Mouse (Mus musculus) thymus, postnatal 0 days (tissue): Measurements from ENCODE around the gene Rbl1. TPM values are rescaled to one million over a fixed set of nuclear protein-coding genes. Genes with fewer than 3 reads are reported as not detected.
"Not testable (repeated sequence)": the region's sequence is repeated elsewhere in the genome, so short reads cannot be mapped to it uniquely, and the experiment has no call there.

Source experiments
- DNase-seq: peaks from one replicate; pipeline ENCODE4 v3.0.0-alpha.2; 2015; ENCODE audit warnings: low spot score
- polyA plus RNA-seq: library from polyadenylated mRNA; unstranded; fragments of >200 nt; fragmentation: Nextera tagmentation; extraction: Ambion mirVana; gene quantifications from 2 replicates; pipeline ENCODE4 v1.2.1, GENCODE M21; 2015

The Rbl1 gene
- polyA plus RNA-seq: 36.5 and 40.7 TPM in 2 replicates

DNA sequence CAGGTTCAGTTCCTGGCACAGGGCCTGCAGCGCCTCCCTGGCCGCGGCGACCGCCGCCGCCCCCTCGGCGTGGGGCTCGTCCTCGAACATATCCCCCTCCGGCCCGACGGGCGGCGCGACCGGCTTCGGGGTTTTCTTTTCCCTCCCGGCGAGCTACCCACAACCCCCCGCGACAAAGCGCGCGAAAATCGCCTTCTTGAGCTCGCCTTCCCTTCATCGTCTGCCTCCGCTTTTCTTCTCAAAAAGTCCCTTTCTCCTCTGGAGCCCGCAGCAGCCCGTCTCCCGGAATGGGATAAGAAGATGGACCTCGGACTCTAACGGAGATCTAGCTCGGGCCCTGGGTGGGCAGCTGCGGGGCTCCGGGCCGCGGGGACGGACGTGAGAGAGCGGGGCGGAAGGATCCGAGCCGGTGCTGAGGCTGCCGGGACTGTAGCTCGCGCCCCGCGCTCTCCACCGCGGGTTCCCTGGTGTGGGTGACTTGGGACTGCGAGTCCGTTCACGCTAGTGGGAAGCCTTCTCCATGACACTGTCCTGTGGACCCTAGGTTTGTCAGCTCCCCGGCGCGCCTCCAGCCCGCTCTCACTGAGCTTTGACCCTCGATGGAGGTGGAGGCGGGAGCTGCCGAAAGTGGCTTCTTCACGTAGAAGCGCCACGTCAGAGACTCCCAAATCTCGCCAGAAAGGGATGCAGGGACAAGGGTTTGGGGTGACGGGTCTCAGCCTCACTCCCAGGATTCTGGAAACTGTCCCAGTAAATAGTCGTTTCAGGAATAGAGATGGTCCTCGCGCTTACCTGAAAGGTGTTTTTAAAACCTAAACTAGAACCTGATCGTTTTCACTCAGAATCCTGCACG is at the start of gene Rbl1:
TSS of gene Rbl1 (minus strand) at position 169 of the 853 bp plus-strand sequence.
- DNase-seq: peak; percentile 93

DNA sequence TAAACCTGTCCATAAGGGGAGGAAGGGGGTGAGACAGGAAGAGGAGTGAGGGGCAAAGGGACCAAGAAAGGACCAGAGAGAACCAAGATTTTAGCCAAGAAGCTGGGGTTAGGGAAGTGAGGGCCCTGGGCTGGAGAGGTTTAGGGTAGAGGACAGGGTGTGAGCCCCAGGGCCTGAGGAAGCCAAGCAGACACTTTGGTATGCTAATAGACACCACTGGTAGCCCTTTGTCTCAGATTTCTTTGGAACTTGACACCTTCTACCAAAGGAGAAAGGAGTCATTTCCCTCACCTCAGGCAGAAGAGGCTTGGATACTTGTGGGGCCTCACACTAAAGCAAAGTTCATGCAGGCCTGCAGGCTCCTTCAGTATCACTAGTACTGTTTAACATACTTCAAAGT is 43.8 kb upstream of the Rbl1 start:
- no peak for DNase-seq

DNA sequence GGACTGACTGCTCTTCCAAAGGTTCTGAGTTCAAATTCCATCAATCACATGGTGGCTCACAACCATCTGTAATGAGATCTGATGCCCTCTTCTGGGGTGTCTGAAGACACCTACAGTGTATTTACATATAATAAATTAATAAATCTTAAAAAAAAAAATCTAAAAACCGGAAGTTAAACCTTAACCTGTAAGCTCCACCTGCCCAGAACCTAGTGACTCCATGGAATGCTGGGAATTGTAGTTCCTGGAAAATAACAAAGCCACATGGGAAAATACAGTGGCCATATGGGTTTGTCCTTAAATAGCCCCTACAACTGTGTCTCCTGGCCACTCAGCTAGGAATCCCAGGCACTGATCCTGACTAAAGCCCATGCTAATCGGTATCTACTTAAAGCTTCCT is 41.3 kb upstream of the Rbl1 start:
- no peak for DNase-seq

DNA sequence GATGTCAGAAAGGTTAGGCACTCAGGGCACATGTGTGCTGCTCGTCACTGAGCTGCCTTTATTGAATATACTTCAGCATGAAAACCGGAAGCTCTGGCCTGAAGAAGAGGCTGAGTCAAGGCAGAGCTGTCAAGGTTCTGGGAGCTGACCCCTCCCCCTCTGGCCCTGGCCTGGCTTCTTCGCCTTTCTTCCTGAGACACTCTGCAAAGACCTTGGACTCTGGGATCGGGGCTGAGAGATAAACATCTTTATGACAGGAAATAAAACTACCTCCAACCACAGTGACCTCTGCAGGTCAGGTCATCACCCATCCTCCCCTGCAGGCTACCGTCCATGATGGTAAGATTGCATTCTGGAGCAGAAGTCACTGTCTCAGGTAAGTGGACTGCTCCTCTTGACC is 40.7 kb upstream of the Rbl1 start:
- DNase-seq: no peak

DNA sequence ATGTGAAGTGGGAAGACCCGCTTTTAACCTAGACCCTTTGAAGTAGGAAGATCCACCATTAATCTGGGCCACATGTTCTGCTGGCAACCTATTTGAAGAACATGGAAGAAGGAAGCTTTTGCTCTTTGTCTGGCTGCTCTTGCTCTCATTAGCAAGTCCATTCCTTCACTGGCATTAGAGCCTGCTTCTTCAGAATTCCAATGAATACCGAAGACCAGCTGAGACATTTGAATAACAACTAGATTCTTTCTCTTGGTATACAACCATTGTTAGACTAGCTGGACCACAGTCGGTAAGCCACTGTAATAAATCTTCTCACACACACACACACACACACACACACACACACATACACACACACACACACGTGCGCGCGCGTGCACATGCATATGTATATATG is 31.6 kb upstream of the Rbl1 start:
- no peak for DNase-seq

DNA sequence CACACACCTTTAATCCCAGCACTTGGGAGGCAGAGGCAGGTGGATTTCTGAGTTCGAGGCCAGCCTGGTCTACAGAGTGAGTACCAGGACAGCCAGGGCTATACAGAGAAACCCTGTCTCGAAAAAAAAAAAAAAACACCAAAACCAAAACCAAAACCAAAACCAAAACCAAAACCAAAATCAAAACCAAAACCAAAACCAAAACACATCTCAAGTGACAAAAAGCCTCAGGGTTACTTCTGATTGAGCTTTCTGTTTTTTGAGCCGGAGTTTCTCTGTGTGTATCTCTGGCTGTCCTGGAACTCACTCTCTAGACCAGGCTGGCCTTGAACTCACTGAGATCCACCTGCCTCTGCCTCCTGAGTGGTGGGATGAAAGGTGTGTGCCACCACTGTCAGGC is 17.6 kb upstream of the Rbl1 start:
- DNase-seq: not testable (repeated sequence)

DNA sequence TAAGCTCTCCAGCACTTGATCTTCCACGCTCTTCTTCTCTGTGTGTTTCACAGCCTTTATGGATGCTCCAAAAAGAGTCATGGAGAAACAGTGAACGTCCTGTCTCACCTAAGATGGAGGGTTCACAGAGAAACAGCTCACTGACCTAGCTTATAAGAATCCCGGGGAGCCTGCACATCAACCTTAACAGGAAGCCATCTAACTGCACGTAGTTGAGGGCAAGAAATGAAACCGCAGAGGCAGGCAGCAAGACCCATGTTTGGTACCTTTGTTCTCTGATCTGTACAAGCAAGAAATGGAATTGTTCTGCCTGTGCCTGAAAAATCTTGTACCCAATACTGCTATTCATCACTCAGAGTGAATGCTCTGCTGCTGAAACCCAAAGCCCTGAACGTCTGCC is 15.8 kb upstream of the Rbl1 start:
- DNase-seq: no peak

DNA sequence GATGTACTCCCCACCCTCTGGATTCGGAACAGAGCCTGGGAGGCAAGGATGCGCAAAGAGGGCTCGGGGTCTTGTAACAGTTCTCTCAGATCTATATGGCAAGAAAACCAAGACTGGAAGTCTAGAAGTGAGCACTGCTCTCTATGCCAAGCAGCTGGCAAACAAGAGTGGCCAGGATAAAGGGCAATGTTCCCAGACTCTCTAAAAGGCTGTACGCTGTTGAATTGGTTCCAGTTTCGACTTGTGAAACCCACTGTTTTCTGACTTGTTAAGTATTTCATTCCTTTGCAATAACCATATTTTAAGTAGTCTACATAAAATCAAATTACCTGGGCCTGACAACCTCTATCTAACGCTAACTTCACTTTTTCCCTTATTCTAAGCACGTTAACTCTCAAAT is 7.4 kb upstream of the Rbl1 start:
- no peak for DNase-seq

DNA sequence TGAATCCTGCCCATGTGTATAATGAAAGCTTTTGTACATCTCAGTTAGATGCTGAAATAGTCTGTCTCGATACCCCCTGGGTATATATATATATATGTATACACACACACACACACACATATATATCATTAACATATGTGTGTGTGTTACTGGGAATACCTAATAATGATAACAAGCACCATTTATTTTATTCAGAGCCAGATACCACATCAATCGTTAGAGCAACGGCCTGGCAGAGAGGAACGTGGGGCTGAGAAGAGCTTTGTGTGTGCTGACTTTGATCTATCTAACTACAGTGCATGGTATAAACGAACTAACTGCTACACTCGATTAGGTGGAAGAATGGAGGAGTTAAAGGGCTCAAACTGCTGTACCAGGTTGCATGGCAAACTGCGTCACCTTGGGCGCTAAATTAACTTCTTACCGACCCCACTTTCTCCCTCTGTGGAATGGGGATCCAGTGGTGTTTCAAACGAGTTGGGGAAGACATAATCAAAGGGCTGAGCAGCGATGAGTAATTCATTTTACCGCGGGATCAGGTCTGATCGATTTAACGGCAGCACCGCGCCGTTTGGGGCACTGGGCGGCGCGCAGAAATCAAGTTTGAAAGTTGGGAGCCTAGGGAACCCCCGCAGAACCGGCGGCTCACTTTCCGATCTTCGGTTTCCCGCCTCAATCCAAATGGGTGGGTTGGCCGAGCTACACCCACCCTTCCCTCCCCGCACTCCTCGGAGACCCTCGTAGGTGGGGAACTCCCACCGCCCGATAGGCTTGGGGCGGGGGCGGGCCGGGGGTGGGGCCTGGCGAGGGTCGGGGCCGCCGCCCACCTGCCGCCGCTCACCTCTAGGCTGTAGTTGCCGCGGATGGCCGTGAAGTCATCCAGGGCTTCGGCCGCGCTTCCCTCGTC is 622 bp downstream of the Rbl1 start:
- DNase-seq: peak; percentile 62

DNA sequence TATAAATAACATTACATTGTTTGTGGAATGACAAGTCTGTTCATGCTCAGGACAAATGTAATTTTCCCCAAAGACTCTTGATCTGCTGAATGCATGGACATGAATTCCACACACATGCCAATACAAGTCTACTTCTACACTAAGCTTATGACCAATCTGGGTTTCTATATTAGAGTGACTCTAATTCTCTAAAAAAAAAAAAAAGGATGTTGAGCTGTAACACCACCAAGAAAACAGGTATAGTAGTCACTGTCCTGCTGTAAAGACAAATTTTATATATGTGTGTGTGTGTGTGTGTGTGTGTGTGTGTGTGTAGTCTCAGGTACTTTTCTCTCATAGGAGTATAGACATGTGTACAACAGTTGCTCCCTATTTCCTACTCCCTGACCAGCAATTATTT is 1.3 kb downstream of the Rbl1 start:
- no peak for DNase-seq

DNA sequence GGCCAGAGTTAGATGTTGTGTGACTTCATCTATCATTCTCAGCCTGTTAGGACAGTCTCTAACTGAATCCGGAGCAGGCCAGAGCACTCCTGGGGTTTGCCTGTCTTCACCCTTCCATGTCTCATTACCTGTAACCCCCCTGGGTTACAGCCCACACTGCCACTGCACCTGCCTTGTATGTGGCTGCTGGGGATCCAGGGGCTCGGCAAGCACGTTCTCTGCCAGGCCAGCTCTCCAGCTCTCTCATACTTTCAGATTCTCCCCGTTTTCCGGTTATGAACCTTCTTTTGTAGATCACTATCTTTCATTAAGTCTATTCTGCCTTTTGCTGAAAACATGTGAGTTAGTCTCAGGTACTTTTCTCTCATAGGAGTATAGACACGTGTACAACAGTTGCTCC is 2.0 kb downstream of the Rbl1 start:
- peak; percentile 23 for DNase-seq

DNA sequence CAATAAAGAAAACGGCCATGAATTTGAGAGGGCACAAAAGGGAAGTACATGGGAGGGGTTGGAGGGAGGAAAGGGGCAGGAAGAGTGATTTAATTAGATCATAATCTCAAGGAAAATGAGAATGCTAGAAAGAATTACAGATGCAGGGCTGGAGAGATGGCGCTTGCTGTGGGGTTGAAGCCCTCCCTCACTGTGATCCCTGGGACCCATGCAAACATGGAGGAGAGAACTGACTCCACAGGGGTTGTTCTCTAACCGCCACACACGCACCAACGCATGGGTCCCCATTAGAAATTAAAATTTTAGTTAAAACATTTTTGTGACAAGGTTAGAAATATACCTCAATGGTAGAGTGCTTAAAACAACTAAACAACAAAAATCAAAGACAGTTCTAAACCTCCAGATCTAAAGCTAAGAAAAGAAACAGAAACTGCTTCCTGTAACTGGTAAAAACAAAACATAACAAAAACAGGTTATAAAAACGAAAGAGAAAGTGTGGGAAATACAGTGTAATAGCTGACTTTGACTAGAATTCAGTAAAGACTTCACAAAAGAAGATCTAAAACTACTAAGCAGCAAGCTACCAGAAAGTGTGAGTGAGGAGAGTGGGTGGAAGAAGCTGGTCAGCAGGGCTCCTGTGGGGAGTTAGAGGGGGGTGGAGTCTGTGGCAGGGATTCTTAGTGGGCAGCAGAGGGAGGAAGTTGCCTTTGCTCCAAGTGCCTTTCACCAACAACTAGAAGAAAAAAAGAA is 3.1 kb downstream of the Rbl1 start:
- peak; percentile 31 for DNase-seq

DNA sequence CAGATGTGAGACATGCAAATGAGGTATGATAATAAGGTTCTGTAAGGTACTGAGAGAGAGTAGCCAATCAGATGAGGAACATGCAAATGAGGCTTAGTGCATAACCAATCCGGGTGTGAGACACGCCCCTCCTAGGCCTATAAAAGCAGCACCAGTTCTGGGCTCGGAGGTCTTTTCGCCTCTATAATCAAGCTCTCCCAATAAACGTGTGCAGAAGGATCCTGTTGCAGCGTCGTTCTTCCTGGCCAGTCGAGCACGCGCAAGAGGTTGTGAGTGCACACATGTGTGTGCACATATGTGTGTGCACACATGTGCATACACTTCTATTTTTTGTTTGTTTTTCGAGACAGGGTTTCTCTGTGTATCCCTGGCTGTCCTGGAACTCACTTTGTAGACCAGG is 5.9 kb downstream of the Rbl1 start:
- DNase-seq: not testable (repeated sequence)

DNA sequence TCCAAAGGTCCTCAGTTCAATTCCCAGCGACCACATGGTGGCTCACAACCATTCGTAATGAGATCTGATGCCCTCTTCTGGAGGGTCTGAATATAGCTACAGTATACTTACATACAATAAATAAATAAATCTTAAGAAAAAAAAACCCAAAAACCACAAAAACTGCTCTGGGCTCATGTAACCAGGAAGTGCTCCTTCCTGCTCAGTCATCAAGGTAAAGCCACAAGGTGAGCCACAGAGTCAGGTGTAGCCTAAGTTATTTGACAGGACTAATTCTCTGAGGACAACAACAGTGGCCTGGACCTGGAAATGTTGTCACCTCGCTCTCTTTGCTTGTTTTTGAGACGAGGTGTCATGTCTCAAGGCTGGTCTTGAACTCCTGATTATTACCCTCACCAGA is 13.7 kb downstream of the Rbl1 start:
- no peak for DNase-seq

DNA sequence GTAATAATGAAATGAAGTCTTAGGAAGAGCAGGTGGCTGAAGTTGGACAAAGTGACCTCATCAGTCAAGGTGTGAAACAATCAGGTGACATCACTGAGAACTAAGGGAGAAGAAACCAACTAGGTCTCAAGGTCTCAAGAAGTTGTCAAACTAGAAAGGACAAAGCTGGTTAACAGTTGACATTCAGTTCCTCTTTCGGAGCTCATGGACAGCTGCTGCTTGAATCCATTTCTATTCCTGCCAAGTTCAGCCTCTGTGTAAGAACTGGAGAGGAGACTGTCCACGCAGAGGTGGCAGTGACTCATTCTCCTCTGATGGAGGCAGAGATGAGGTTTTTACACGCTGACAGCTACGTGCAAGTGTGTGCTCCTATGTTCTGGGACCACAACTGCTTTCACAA is 17.1 kb downstream of the Rbl1 start:
- DNase-seq: no peak

DNA sequence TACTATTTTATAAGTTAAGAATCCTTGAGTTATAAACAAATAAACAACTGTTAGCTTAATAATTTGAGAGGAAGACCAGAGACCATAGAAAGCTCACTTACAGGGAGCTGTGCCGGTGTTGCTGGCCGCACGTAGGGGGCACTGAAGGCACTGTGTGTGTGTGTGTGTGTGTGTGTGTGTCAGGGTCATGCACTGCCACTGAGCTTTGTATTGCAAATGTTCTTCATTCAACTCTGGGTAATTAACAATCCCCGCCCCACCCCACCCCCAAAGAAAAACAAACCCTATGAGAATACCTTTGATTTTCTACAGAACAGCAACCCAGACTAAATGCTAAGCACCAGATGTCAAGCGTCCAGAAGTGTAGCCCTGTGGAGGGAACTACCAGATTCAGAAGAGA is 17.8 kb downstream of the Rbl1 start:
- DNase-seq: no peak

DNA sequence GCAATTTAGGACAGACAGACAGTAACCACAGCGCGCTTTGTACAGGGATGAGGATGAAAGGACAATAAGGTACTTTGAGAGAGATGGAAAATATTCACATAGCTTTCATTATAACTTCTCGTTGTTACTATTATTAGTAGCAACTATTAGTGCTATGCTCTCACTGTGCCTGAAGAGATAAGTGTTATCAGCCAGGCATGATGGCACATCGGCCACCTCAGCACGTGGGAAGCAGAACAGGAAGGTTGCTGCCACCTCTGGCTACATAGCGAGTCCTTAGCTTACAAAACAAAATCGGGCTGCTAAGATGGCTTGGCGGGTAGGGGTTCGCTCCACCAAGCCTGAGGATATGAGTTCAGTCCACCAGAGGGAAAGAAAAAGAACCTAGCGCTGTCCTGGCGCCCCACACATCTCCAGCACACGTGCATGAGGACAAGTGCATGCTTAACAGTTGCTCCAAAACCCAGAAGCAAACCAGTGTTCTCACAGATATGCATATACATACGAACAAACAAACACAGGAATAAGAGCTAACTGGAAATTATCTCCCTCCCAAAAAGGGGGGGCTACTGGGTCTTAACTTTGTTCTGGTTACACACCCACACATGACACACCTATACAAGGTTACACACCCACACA is 19.2 kb downstream of the Rbl1 start:
- DNase-seq: no peak

DNA sequence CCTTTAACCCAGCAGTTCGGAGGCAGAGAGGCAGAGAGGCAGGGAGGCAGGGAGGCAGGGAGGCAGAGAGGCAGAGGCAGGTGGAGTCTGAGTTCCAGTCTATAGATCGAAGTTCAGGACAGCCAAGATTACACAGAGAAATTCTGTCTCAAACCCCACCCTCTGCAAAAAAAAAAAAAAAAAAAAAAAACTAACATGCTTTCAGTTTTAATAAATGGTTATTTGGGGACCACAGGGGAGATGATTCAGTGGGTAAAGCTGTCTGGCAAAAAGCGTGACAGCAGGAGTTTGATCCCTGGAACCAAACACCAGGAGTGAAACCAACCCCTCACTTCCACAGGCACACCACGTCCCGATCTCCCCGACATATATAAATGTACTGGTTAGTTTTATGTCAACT is 26.2 kb downstream of the Rbl1 start:
- no peak for DNase-seq

DNA sequence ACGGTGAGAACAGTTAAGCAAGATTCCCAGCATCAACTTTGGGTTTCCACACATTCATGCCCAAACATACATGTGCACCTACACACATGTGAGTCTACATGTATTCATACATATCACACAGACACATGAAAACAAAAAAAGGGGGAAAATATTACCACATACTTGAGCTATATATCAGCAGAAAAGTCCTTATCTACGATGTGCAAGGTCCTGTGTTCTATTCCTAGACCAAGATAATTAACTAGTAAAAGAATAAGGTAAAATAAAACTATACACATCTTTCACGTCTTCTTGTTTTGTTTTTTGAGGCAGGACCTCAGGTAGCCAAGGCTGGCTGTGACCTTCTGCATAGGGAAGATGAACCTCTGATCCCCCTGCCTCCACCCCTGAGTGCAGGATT is 28.1 kb downstream of the Rbl1 start:
- no peak for DNase-seq

DNA sequence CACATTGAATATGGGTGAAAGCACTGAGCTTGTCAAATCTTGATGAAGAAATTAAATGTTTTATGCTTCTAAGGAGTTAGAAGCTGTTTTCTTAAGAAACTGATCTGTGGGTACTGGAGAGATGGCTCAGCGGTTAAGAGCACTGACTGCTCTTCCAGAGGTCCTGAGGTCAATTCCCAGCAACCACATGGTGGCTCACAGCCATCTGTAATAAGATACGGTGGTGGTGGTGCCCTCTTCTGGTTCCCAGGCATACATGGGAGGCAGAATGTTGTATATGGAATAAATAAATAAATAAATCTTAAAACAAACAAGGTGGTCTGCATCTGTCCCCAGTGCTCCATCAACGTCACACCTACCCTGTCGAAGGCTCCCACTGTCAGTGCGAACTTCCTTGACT is 29.9 kb downstream of the Rbl1 start:
- no peak for DNase-seq

DNA sequence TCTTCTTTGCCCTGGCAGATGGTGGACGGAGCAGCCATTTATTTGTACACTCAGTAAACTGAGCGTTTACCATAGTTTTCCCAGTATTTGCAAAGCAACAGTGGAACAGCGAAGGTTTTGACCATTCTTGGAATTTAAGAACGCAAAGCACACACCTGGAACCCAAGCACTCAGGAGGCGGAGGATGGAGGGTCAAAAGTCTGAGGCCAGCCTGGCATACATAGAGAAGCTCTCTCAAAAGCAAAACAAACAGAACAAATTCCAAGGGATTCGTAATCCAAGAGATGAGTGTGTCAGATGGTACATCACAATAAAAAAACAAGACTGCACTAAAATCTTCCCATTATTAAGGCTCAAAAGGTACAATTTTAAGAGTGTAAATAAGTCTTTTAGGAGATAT is 30.8 kb downstream of the Rbl1 start:
- no peak for DNase-seq
